Mouse (Mus musculus) intestine, embryonic 15.5 days (tissue): ENCODE results near the gene Gm17304. TPM values are rescaled to one million over a fixed set of nuclear protein-coding genes. Genes with fewer than 3 reads are reported as not detected.

Source experiments
- ATAC-seq: fragments of 200-750 bp; cut with Nextera tagmentation; 2 replicates; pipeline ENCODE4 v1.8.0; 2017; ENCODE audit warnings: moderate TSS enrichment, moderate library complexity
- H3K27ac ChIP-seq: fragments of 300-500 bp; sonication (generic); 2 replicates; pipeline ENCODE4 v1.5.1; 2015; ENCODE audit warnings: mild to moderate bottlenecking, inconsistent platforms
- H3K27me3 ChIP-seq: fragments of 300-500 bp; sonication (generic); replicated peaks from 2 replicates; pipeline ENCODE4 v1.6.1; 2015; ENCODE audit warnings: inconsistent platforms
- H3K36me3 ChIP-seq: fragments of 300-500 bp; sonication (generic); 2 replicates; pipeline ENCODE4 v1.6.1; 2015; ENCODE audit warnings: inconsistent platforms
- H3K4me1 ChIP-seq: fragments of 300-500 bp; sonication (generic); replicated peaks from 2 replicates; pipeline ENCODE4 v1.6.1; 2015; ENCODE audit warnings: inconsistent platforms
- H3K4me2 ChIP-seq: fragments of 300-500 bp; sonication (generic); replicated peaks from 2 replicates; pipeline ENCODE4 v1.6.1; 2015; ENCODE audit warnings: mild to moderate bottlenecking, inconsistent platforms
- H3K4me3 ChIP-seq: fragments of 300-500 bp; sonication (generic); replicated peaks from 2 replicates; pipeline ENCODE4 v1.5.1; 2015; ENCODE audit warnings: inconsistent platforms
- H3K9ac ChIP-seq: fragments of 300-500 bp; sonication (generic); 2 replicates; pipeline ENCODE4 v1.6.1; 2015; ENCODE audit warnings: inconsistent platforms
- H3K9me3 ChIP-seq: fragments of 300-500 bp; sonication (generic); 2 replicates; pipeline ENCODE4 v1.6.1; 2016; ENCODE audit warnings: inconsistent platforms
- WGBS: fragments of 180-500 bp; shearing (Covaris S2); methylation state at CpG from one replicate; pipeline ENCODE4 v1.1.7; 2015; 5-methylcytosine and 5-hydroxymethylcytosine counted together
- polyA plus RNA-seq: library from polyadenylated mRNA; unstranded; fragments of >200 nt; fragmentation: Nextera tagmentation; extraction: Ambion mirVana; gene quantifications from 2 replicates; pipeline ENCODE4 v1.2.1, GENCODE M21; 2015

The Gm17304 gene
- polyA plus RNA-seq, 1 experiment from 2014 or later, result not detected

GRCm38 (mm10) chr5:106590686-106591085 lies 18.2 kb upstream of the Gm17304 start:
- no peaks in the 10 kb centered on the region for H3K9me3 ChIP-seq
- H3K4me3 ChIP-seq, result no peak overlapping the region
- no peaks in the 10 kb centered on the region for H3K4me1 ChIP-seq
- ATAC-seq, result no peak
- no peak overlapping the region for H3K4me2 ChIP-seq
- H3K27me3 ChIP-seq, result no peaks in the 10 kb centered on the region
- no peak overlapping the region for H3K9ac ChIP-seq
- WGBS, result 93% methylated on average over 5 of the region's 5 CpGs
- H3K36me3 ChIP-seq, result peaks cover 3% of the 10 kb centered on the region; the same call in 1 of the 2 replicates
- H3K27ac ChIP-seq, result no peak overlapping the region

GRCm38 (mm10) chr5:106594388-106594787 lies 14.5 kb upstream of the Gm17304 start:
- H3K9ac ChIP-seq, result no peak overlapping the region
- no peaks in the 10 kb centered on the region for H3K4me1 ChIP-seq
- H3K4me2 ChIP-seq, result no peak overlapping the region
- H3K4me3 ChIP-seq, result no peak overlapping the region
- H3K27me3 ChIP-seq, result no peaks in the 10 kb centered on the region
- H3K9me3 ChIP-seq, result no peaks in the 10 kb centered on the region
- no peak overlapping the region for H3K27ac ChIP-seq
- ATAC-seq, result no peak
- H3K36me3 ChIP-seq, result peaks cover 3% of the 10 kb centered on the region; the same call in 1 of the 2 replicates

DNA sequence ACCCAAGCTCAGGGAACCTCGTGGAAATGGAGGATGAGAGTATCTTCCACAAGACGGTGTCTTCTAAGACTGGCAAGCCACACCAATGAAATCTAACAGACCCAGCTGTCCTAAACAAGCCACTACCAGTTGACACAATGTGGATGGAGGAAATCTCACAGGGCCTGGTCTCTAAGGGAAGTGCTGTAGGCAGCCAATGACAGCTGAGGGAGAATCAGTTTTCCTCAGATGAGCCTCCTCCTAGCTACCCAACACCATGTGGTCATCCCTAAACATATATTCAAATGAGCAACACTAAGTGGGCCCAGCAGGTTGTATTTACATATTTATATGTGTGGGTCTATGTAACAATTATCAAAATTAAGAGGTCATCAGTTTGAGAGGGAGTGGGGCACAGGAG lies 11.4 kb upstream of the Gm17304 start:
- no peak for ATAC-seq
- Histone ChIP-seq H3K9me3 (no peaks in the 10 kb centered on the region), H3K36me3 (no peaks in the 10 kb centered on the region), H3K27me3 (no peaks in the 10 kb centered on the region), H3K4me2 (no peak overlapping the region), H3K27ac (no peak overlapping the region), H3K9ac (no peak overlapping the region), H3K4me1 (no peaks in the 10 kb centered on the region), H3K4me3 (no peak overlapping the region)
- 85% methylated on average over 2 of the region's 2 CpGs for WGBS

GRCm38 (mm10) chr5:106599482-106599881 lies 9.4 kb upstream of the Gm17304 start:
- Histone ChIP-seq H3K9me3 (no peaks in the 10 kb centered on the region), H3K4me2 (no peak overlapping the region), H3K4me1 (no peaks in the 10 kb centered on the region), H3K27me3 (no peaks in the 10 kb centered on the region), H3K4me3 (no peak overlapping the region), H3K9ac (no peak overlapping the region), H3K36me3 (no peaks in the 10 kb centered on the region), H3K27ac (no peak overlapping the region)
- ATAC-seq, result no peak
- 86% methylated on average over 8 of the region's 8 CpGs for WGBS

DNA sequence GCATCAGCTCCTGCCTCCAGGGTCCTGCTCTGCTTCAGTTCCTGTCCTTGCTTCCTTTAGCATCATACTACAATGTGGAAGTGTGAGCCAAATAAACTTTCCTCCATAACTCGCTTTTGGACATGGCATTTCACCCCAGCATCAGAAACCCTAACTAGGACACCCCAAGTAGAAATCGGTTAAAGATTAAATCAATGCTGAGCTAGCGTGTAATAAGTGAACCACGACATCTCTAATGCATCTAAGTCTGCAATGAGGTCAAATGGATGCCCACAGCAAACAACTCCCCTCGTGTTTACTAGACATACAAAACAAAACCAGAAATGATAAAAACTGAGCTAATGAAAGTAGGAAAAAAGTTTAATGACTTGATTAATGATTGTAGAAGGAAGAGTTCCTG lies 4.5 kb upstream of the Gm17304 start:
- no peak overlapping the region for H3K4me3 ChIP-seq
- H3K4me2 ChIP-seq, result no peak overlapping the region
- no peaks in the 10 kb centered on the region for H3K4me1 ChIP-seq
- H3K9me3 ChIP-seq, result no peaks in the 10 kb centered on the region
- H3K27me3 ChIP-seq, result no peaks in the 10 kb centered on the region
- no peak for ATAC-seq
- H3K36me3 ChIP-seq, result no peaks in the 10 kb centered on the region
- 90% methylated on average over 5 of the region's 5 CpGs for WGBS
- H3K9ac ChIP-seq, result no peak overlapping the region
- no peak overlapping the region for H3K27ac ChIP-seq

- no peaks in the 10 kb centered on the region for H3K27me3 ChIP-seq
Measured at GRCm38 (mm10) chr5:106605096-106605495, 3.8 kb upstream of the Gm17304 start.

GRCm38 (mm10) chr5:106607081-106607480 lies 1.8 kb upstream of the Gm17304 start:
- 81% methylated on average over 5 of the region's 5 CpGs for whole genome bisulfite sequencing
- Histone ChIP-seq H3K27me3 (no peaks in the 10 kb centered on the region), H3K9ac (no peak overlapping the region), H3K4me3 (no peak overlapping the region), H3K4me2 (no peak overlapping the region), H3K36me3 (no peaks in the 10 kb centered on the region), H3K27ac (no peak overlapping the region), H3K4me1 (no peaks in the 10 kb centered on the region), H3K9me3 (no peaks in the 10 kb centered on the region)
- no peak for ATAC-seq

More at GRCm38 (mm10) chr5:106605096-106605495, 3.8 kb upstream of the Gm17304 start:
- no peak overlapping the region for H3K4me3 ChIP-seq
- no peaks in the 10 kb centered on the region for H3K4me1 ChIP-seq
- H3K27ac ChIP-seq, result no peak overlapping the region
- H3K9ac ChIP-seq, result no peak overlapping the region
- no peak overlapping the region for H3K4me2 ChIP-seq
- no peaks in the 10 kb centered on the region for H3K9me3 ChIP-seq
- no peak for ATAC-seq
- 86% methylated on average over 6 of the region's 6 CpGs for WGBS
- H3K36me3 ChIP-seq, result no peaks in the 10 kb centered on the region

GRCm38 (mm10) chr5:106612151-106612550 lies 3.3 kb downstream of the Gm17304 start:
- no peak overlapping the region for H3K27ac ChIP-seq
- ATAC-seq, result peak; percentile 58
- no peaks in the 10 kb centered on the region for H3K9me3 ChIP-seq
- H3K4me3 ChIP-seq, result no peak overlapping the region
- no peaks in the 10 kb centered on the region for H3K36me3 ChIP-seq
- no peaks in the 10 kb centered on the region for H3K27me3 ChIP-seq
- WGBS, result 85% methylated on average over 2 of the region's 2 CpGs
- no peaks in the 10 kb centered on the region for H3K4me1 ChIP-seq
- H3K9ac ChIP-seq, result no peak overlapping the region
- H3K4me2 ChIP-seq, result no peak overlapping the region

GRCm38 (mm10) chr5:106614570-106614969 lies 5.7 kb downstream of the Gm17304 start:
- no peak overlapping the region for H3K4me2 ChIP-seq
- 75% methylated on average over 7 of the region's 7 CpGs for WGBS
- H3K27ac ChIP-seq, result no peak overlapping the region
- no peak overlapping the region for H3K4me3 ChIP-seq
- no peaks in the 10 kb centered on the region for H3K27me3 ChIP-seq
- ATAC-seq, result no peak
- H3K36me3 ChIP-seq, result no peaks in the 10 kb centered on the region
- no peaks in the 10 kb centered on the region for H3K9me3 ChIP-seq
- no peak overlapping the region for H3K9ac ChIP-seq
- no peaks in the 10 kb centered on the region for H3K4me1 ChIP-seq

DNA sequence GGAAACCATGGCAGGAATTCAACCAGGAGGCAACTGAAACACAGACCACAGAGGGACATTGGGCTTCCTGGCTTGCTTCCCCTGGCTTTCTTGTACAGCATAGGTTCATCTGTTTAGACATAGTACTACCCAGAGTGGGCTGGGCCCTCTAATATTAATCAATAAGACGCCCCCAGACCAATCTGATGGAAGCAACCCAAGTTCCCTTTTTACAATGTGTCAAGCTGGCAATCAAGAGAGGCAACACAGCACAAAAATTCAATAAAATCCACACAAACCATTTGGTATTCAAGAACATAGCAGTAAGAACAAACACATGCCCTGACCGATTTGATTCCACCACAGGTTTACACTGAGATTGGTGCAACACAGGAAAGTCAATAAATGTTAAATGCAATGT lies 6.1 kb downstream of the Gm17304 start:
- no peak for ATAC-seq
- no peak overlapping the region for H3K4me2 ChIP-seq
- H3K36me3 ChIP-seq, result no peaks in the 10 kb centered on the region
- no peaks in the 10 kb centered on the region for H3K4me1 ChIP-seq
- H3K27ac ChIP-seq, result no peak overlapping the region
- no peaks in the 10 kb centered on the region for H3K27me3 ChIP-seq
- 89% methylated on average over 2 of the region's 2 CpGs for WGBS
- H3K4me3 ChIP-seq, result no peak overlapping the region
- no peaks in the 10 kb centered on the region for H3K9me3 ChIP-seq
- H3K9ac ChIP-seq, result no peak overlapping the region

- WGBS, result 90% methylated on average over 6 of the region's 6 CpGs
- H3K4me1 ChIP-seq, result no peaks in the 10 kb centered on the region
- H3K9ac ChIP-seq, result no peak overlapping the region
- H3K4me3 ChIP-seq, result no peak overlapping the region
- H3K27me3 ChIP-seq, result no peaks in the 10 kb centered on the region
- peaks cover 6% of the 10 kb centered on the region; the same call in 1 of the 2 replicates for H3K36me3 ChIP-seq
- ATAC-seq, result no peak
- no peaks in the 10 kb centered on the region for H3K9me3 ChIP-seq
- no peak overlapping the region for H3K4me2 ChIP-seq
- no peak overlapping the region for H3K27ac ChIP-seq
Measured at GRCm38 (mm10) chr5:106620446-106620845, 11.5 kb downstream of the Gm17304 start.

DNA sequence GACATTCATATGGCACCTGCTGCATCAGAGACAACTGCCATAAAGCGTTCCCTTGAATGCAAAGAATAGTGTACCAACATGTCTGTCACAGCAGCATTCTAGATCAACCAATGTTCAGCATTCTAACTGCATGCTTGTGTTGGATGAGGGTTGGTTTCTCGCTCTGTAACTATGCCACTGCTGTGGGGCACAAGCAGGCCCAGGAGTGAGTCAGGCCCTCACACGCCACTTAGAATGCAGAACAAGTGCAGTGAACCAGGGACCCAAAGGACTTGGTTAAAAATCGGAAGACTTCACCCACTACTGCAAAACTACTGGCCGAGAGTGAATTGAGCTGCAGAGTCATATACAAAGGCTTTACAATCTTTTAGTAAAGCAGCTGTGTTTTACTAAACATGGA lies 13.3 kb downstream of the Gm17304 start:
- no peak for ATAC-seq
- H3K27ac ChIP-seq, result no peak overlapping the region
- H3K4me2 ChIP-seq, result no peak overlapping the region
- no peak overlapping the region for H3K4me3 ChIP-seq
- H3K9ac ChIP-seq, result no peak overlapping the region
- no peaks in the 10 kb centered on the region for H3K27me3 ChIP-seq
- no peaks in the 10 kb centered on the region for H3K4me1 ChIP-seq
- peaks cover 6% of the 10 kb centered on the region; the same call in 1 of the 2 replicates for H3K36me3 ChIP-seq
- H3K9me3 ChIP-seq, result no peaks in the 10 kb centered on the region
- WGBS, result 90% methylated on average over 5 of the region's 5 CpGs

DNA sequence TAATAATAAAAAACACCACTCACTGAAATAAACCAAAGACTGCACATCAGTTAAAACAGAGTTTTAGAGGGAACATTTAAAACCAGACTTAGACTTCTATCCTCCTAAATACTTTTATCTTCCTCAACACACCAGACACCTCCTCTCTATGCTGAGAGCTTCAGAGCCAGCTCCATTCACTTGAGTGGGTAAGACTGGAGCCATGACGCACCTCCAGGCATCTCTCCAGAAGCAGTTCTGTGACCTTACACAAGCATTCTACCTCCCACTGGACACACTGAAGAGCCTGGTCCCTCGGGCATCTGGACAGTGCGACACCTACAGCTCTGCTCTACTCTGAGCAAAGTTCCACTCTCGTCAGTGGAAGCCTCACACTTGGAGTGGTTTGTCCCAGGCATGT lies 14.4 kb downstream of the Gm17304 start:
- no peak overlapping the region for H3K4me2 ChIP-seq
- H3K27me3 ChIP-seq, result no peaks in the 10 kb centered on the region
- peaks cover 6% of the 10 kb centered on the region; the same call in 1 of the 2 replicates for H3K36me3 ChIP-seq
- H3K4me3 ChIP-seq, result no peak overlapping the region
- H3K27ac ChIP-seq, result no peak overlapping the region
- no peak for ATAC-seq
- 88% methylated on average over 4 of the region's 4 CpGs for WGBS
- H3K4me1 ChIP-seq, result no peaks in the 10 kb centered on the region
- H3K9ac ChIP-seq, result no peak overlapping the region
- no peaks in the 10 kb centered on the region for H3K9me3 ChIP-seq
